Mouse (Mus musculus) C2C12 (cell line): ENCODE data around the gene Cass4.

ENCODE experiments used
- CEBPB ChIP-seq: IDR thresholded peaks from one replicate; pipeline ENCODE4 v1.6.1; 2011; ENCODE audit warnings: low read depth, mild to moderate bottlenecking, control low read depth, moderate library complexity
- CTCF ChIP-seq: IDR thresholded peaks from one replicate; pipeline ENCODE4 v1.5.1; 2011; ENCODE audit not compliant: control insufficient read depth, insufficient read depth, insufficient read length
- MAX ChIP-seq: IDR thresholded peaks from one replicate; pipeline ENCODE4 v1.6.1; 2011; ENCODE audit warnings: mild to moderate bottlenecking, control low read depth
- MYOD1 ChIP-seq: IDR thresholded peaks from one replicate; pipeline ENCODE4 v1.6.1; 2011; ENCODE audit warnings: low read depth; ENCODE audit not compliant: control insufficient read depth, insufficient read length
- MYOG ChIP-seq: IDR thresholded peaks from one replicate; pipeline ENCODE4 v1.6.1; 2011; ENCODE audit not compliant: control insufficient read depth, insufficient read length; ENCODE audit errors: extremely low read depth
- USF1 ChIP-seq: IDR thresholded peaks from one replicate; pipeline ENCODE4 v1.6.1; 2011; ENCODE audit warnings: low read depth, mild to moderate bottlenecking, control low read depth, moderate library complexity

- TF ChIP-seq CTCF (no peak), MYOG (no peak), MAX (no peak), CEBPB (no peak), USF1 (no peak), MYOD1 (no peak)
Measured at GRCm38 (mm10) chr2:172440640-172441005, 47.0 kb downstream of the Cass4 start.
